Mouse (Mus musculus) liver, adult 2 months (tissue): Measurements from ENCODE around the gene Eva1c.

Experiments
- CTCF ChIP-seq: fragments of 200-500 bp; IDR thresholded peaks from 2 replicates; pipeline ENCODE4 v1.5.1; 2011; ENCODE audit warnings: low read depth, low read length, control low read depth
- POLR2A ChIP-seq: fragments of 200-500 bp; IDR thresholded peaks from 2 replicates; pipeline ENCODE4 v1.6.1; 2011; ENCODE audit warnings: low read length, control low read depth; ENCODE audit not compliant: insufficient read depth; ENCODE audit errors: extremely low read depth

DNA sequence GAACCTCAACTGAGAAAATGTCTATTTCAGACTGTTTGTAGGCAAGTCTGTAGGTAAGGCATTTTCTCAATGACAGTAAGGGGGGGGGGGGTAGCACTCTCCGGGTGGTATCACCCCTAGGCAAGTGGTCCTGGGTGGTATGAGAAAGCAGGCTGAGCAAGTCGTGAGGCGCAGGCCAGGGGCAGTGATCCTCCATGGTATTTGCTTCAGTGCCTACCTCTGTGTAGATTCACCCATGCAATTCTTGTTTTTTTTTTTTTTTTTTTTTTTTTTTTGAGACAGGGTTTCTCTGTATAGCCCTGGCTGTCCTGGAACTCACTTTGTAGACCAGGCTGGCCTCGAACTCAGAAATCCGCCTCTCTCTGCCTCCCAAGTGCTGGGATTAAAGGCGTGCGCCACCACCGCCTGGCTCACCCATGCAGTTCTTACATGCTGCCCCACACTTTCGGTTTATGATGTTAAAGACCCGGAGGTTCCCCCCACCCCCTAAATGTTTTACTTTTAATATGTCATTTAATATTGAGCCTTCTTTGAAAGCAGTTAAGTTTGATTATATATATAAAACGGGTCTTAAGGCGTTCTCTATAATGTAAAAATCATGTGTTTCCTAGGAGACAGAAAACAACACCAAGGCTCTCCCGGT, 107.1 kb downstream of the Eva1c start:
- TF ChIP-seq CTCF (no peak), POLR2A (no peak)
